Mouse (Mus musculus) sigmoid colon, adult 10 weeks (tissue): Measurements from ENCODE around the gene Kifc1. TPM values are rescaled to one million over a fixed set of nuclear protein-coding genes. Genes with fewer than 3 reads are reported as not detected.

ENCODE experiments used
- polyA plus RNA-seq: library from polyadenylated mRNA; stranded (reverse); fragments of 350-450 nt; fragmentation: Illumina TruSeq; extraction: RNeasy Lipid Tissue Mini Kit (QIAGEN cat#74804); gene quantifications from one replicate; pipeline ENCODE4 v1.2.3, GENCODE M21; 2014; ENCODE audit warnings: low read depth, low replicate concordance

Kifc1 gene
- polyA plus RNA-seq: not detected

DNA sequence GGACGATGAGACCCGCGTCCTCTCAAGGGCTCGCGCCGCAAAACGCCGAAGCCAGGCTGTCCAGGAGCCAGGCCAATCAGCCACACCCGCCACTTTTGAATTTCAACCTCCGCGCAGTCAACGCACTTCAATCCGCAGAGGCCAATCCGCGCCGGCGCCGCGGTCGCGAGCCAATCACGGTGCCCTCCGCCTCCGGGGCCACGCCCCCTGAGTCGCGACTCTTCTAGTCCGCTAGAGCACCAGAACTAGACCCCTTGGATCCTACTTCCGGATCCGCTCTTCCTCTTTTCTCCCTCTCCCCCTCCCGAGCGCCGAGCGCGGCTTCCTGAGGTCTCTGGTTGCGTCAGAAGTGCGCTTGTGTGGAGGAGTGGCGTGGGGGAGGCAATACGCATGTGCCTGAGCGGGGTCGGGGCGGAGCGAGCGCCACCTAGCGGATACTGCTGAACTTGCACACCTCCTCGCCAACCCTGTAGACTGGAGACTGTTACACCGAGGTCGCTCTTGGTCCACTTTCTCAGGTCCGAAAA, at the start of gene Kifc1:
Gene Kifc1, minus strand, starts transcription at position 129 of the 527 bp plus-strand sequence.

GRCm38 (mm10) chr17:33929371-33930279, 39.2 kb upstream of the Kifc1 start, which contains the start of gene Rgl2:
Gene Rgl2, plus strand, starts transcription at chr17:33929543.

GRCm38 (mm10) chr17:33915671-33916250, 25.3 kb upstream of the Kifc1 start, which contains the start of the genes Tapbp and Zbtb22:
Gene Tapbp, plus strand, starts transcription at chr17:33915899.
Gene Zbtb22, plus strand, starts transcription at chr17:33915904.

GRCm38 (mm10) chr17:33909077-33909868, 18.8 kb upstream of the Kifc1 start, which contains the start of gene Daxx:
Gene Daxx, plus strand, starts transcription at chr17:33909414.

GRCm38 (mm10) chr17:33904835-33905234, 14.4 kb upstream of the Kifc1 start, which contains the start of gene Platr17:
Gene Platr17, plus strand, starts transcription at chr17:33905135.

GRCm38 (mm10) chr17:33873537-33873936, 16.9 kb downstream of the Kifc1 start, which contains the start of gene Gm7029:
Gene Gm7029, plus strand, starts transcription at chr17:33873837.

GRCm38 (mm10) chr17:33842966-33843795, 47.3 kb downstream of the Kifc1 start, which contains the start of gene Cd320:
Gene Cd320, plus strand, starts transcription at chr17:33843091.

Other genes starting within 250 kb of the Kifc1 start
- 415 TPM for gene Hnrnpm, start 203.8 kb downstream of the Kifc1 start, polyA plus RNA-seq
- 26.0 TPM for gene March2, start 172.0 kb downstream of the Kifc1 start, polyA plus RNA-seq
- gene Rab11b, start 130.1 kb downstream of the Kifc1 start, polyA plus RNA-seq: 27.5 TPM
- 1.0 TPM for gene Angptl4, start 108.8 kb downstream of the Kifc1 start, polyA plus RNA-seq
- 5.3 TPM for gene Kank3, start 80.1 kb downstream of the Kifc1 start, polyA plus RNA-seq
- gene Rps28, start 66.1 kb downstream of the Kifc1 start, polyA plus RNA-seq: 77.1 TPM
- gene Ndufa7, start 66.1 kb downstream of the Kifc1 start, polyA plus RNA-seq: 28.2 TPM
- gene Cd320, start 47.6 kb downstream of the Kifc1 start, polyA plus RNA-seq: 5.6 TPM
- gene Gm7029, start 16.8 kb downstream of the Kifc1 start, polyA plus RNA-seq: not detected
- not detected for gene Platr17, start 14.5 kb upstream of the Kifc1 start, polyA plus RNA-seq
- 6.5 TPM for gene Daxx, start 18.8 kb upstream of the Kifc1 start, polyA plus RNA-seq
- gene Tapbp, start 25.2 kb upstream of the Kifc1 start, polyA plus RNA-seq: 54.8 TPM
- gene Zbtb22, start 25.2 kb upstream of the Kifc1 start, polyA plus RNA-seq: 1.8 TPM
- gene Rgl2, start 38.9 kb upstream of the Kifc1 start, polyA plus RNA-seq: 8.0 TPM
- 8.4 TPM for gene Pfdn6, start 49.7 kb upstream of the Kifc1 start, polyA plus RNA-seq
- gene Wdr46, start 50.0 kb upstream of the Kifc1 start, polyA plus RNA-seq: 0.25 TPM
- 0.38 TPM for gene B3galt4, start 60.8 kb upstream of the Kifc1 start, polyA plus RNA-seq
- gene Vps52, start 65.2 kb upstream of the Kifc1 start, polyA plus RNA-seq: 4.8 TPM
- 34.2 TPM for gene Rps18, start 65.3 kb upstream of the Kifc1 start, polyA plus RNA-seq
- gene H2-K1, start 109.7 kb upstream of the Kifc1 start, polyA plus RNA-seq: 407 TPM
- 1.8 TPM for gene Ring1, start 134.0 kb upstream of the Kifc1 start, polyA plus RNA-seq
- 1.2 TPM for gene H2-Ke6, start 137.4 kb upstream of the Kifc1 start, polyA plus RNA-seq
- gene Slc39a7, start 141.0 kb upstream of the Kifc1 start, polyA plus RNA-seq: 0.88 TPM
- 1.5 TPM for gene Rxrb, start 141.2 kb upstream of the Kifc1 start, polyA plus RNA-seq
- 0.19 TPM for gene Col11a2, start 148.8 kb upstream of the Kifc1 start, polyA plus RNA-seq
- not detected for gene H2-Oa, start 201.7 kb upstream of the Kifc1 start, polyA plus RNA-seq
- 1.8 TPM for gene H2-DMa, start 228.9 kb upstream of the Kifc1 start, polyA plus RNA-seq
- 212 TPM for gene Brd2, start 232.0 kb upstream of the Kifc1 start, polyA plus RNA-seq